Comparison of ENCODE assay signal across 11 mouse cellular contexts in genomic region chr13:84021771-84022170, GRCm38 (mm10).
"Had no signal": no experiment of that assay in that cellular context is flagged by ENCODE, and none has a peak within 500 bp of the region (broad histone marks: within the 10 kb centered on the region; RNA-seq: fewer than 3 reads in every experiment).

No protein-coding gene starts in this region.

- H3K36me3 ChIP-seq: liver, embryonic 13.5 days had no signal

- DNase-seq: kidney, adult 9 months; kidney, postnatal 14 days; layer of hippocampus, adult 9-11 months; liver, embryonic 13.5 days; lung, adult 2 months; lung, postnatal 14 days; lung, postnatal 4 days; thymus, adult 2 months; thymus, postnatal 14 days; thymus, postnatal 4 days had no signal

- H3K9ac ChIP-seq: liver, embryonic 13.5 days had no signal

- H3K4me3 ChIP-seq: layer of hippocampus, adult 2 months; liver, embryonic 13.5 days had no signal

- H3K4me2 ChIP-seq: liver, embryonic 13.5 days had no signal

- H3K27ac ChIP-seq: layer of hippocampus, adult 2 months; liver, embryonic 13.5 days had no signal

- H3K27me3 ChIP-seq: liver, embryonic 13.5 days had no signal

- H3K4me1 ChIP-seq: liver, embryonic 13.5 days had no signal

- H3K9me3 ChIP-seq: liver, embryonic 13.5 days had no signal
